Mouse (Mus musculus): Measurements from ENCODE around the gene Pilrb1.

- TF ChIP-seq EP300 (IDR thresholded peaks at IDR 0.05; ENCODE audit: low read depth) (no peak), CTCF (IDR thresholded peaks at IDR 0.05; ENCODE audit: low read depth) (no peak)
Observed at GRCm38 (mm10) chr5:137836611-137837010, 21.3 kb downstream of the Pilrb1 start.
